Mouse (Mus musculus): ENCODE data around the gene Dnaja3.

Gene Dnaja3

DNA sequence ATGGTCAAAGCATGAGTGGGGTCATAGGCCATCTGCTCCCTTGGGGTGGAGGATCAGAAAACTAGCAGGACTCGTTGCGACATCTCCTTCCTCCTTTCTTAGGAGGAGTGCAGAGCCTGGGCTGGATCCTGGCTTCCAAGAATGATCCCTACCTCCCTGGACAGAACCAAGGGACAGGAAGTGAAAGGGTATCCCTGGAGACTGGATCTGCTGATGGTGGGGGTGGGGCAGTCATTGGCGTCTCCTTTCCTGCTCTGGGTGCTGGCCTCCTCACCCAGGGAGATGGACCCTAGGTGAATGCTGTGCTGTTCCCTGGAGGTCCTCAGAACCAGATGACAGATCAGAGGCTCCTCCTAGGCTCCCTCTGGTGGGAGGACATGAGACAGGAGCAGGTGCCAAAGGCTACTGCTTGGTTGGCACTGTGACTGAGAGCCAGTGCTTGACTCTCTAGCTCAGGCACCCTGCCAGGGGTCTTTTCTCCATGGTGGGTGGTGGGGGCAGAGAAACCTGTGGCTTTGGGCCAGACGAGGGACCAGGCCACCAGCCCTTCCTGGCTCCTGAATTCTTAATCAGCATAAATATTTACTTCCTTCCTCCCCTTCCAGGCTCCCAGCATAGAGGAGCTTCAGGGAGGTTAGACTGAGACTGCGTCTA is 33.2 kb upstream of the Dnaja3 start:
- no peak for DNase-seq (ENCODE audit: low spot score in 2 of 2)

DNA sequence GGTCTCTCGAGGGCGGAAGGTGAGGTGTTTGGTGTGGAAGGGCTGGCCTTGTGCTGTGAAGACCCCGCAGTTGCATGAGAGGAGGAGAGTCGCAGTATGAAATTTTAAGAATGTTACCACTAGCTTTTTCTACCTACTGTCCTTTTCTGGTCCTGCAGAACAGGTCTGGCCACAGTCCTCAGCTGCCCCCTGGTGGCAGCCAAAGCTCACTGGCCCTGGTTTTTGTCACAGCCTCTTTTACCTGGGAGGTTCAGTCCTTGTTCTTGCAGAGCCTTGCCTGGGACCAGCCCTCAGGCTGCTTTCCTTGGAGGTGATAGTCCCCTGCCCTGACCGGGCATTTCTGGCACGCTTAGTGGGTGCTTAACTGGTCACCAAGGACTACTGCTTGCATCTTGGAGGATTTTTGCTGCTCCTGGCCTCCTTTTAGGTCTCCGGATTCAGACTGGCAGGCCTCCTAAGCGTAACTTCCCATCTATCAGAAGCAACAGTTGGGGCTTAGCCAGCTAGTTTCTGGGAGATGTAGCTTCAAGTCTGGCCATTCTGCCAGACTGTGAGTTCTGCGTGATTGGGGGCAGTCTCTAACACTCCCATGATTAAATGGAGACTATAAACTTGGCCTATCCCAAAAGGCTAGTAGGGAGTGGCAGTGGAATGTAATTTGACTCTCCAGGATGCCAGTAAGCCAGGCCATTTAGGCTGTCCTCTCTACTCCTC is 31.8 kb upstream of the Dnaja3 start:
- peak in 1 of 2 experiments; percentile 74 for DNase-seq (ENCODE audit: low spot score in 2 of 2)

DNA sequence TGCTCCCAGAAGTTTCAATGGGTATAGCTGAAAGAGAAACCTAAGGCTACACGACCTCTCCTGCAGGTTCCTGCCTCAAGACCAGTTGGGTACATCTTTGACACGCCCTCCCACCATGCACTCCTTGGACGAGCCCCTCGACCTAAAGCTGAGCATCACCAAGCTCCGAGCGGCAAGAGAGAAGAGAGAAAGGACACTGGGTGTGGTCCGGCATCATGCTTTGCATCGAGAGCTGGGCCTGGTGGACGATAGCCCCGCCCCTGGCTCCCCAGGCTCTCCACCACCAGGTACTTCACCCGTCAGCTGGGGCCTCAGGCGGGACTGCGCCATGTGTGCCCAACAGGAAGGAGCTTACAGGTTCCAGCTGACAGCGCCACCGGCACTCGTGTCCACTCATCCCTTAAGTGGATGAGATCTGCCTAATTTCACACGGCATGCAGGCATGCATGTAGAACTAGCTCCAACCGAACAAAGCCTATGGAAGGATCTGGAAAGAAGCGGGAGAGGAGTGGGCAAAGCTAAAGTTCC is 31.2 kb upstream of the Dnaja3 start:
- DNase-seq (ENCODE audit: low spot score in 2 of 2): no peak

DNA sequence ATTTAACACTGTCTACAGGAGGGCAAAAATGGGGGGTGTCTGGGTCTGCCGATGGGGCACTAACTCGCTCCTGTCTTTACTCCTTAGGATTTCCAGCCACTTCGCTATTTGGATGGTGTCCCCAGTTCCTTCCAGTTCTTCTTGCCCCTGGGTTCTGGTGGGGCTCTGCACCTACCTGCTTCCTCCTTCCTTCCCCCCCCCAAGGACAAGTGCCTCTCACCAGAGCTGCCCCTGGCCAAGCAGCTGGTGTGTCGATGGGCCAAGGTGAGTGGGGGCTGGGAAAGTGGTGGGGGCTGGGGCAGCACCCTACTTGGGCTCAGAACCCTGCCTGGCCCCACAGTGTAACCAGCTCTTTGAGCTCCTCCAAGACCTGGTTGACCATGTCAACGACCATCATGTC is 28.6 kb upstream of the Dnaja3 start:
- no peak for DNase-seq (ENCODE audit: low spot score in 2 of 2)

DNA sequence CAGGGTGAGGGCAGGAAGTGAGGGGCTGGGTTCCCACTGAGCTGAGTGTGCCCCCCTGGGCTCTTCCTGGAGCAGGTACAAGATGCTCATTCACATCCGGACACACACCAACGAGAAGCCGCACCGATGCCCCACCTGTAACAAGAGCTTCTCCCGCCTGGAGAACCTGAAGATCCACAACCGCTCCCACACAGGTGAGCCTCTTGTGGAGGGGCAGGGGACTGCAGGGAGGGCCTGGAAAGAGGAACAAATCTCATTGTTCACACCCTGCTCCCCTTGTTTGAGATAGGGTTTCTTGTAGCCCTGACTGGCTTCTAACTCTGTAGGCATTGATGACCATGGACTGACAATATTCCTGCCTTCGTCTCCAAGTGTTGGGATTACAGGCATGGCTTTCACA is 28.1 kb upstream of the Dnaja3 start:
- DNase-seq (ENCODE audit: low spot score in 2 of 2): no peak

DNA sequence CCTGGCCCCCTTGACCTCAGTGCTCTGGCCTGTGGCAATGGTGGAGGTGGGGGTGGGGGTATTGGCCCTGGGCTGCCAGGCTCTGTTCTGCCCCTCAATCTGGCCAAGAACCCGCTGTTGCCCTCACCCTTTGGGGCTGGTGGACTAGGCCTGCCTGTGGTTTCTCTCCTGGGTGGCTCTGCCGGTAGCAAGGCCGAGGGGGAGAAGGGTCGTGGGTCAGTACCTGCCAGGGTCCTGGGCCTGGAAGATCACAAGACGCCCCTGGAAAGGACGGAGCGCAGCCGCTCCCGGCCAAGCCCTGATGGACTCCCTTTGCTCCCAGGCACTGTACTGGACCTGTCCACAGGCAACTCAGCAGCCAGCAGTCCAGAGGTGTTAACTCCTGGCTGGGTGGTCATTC is 26.1 kb upstream of the Dnaja3 start:
- no peak for DNase-seq (ENCODE audit: low spot score in 2 of 2)

DNA sequence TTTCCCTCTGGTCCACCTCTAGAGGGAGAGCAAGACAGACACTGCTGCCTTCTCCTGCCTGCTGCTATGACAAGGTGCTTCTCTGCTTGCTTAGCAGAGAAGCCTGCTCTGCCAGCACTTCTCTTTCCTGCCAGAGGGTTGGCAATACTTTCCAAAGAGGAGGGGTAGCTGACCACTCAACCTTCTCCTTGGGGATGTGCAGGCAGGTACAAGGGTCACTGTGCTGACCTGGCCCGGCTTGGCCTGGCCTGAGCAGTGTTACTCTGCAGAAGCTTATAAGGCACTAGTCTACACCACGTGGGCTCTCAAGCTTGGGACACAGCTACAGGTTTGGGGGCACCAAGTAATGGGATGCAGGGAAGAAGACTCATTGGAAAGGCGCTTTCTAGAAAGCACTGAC is 25.1 kb upstream of the Dnaja3 start:
- DNase-seq (ENCODE audit: low spot score in 2 of 2): no peak

DNA sequence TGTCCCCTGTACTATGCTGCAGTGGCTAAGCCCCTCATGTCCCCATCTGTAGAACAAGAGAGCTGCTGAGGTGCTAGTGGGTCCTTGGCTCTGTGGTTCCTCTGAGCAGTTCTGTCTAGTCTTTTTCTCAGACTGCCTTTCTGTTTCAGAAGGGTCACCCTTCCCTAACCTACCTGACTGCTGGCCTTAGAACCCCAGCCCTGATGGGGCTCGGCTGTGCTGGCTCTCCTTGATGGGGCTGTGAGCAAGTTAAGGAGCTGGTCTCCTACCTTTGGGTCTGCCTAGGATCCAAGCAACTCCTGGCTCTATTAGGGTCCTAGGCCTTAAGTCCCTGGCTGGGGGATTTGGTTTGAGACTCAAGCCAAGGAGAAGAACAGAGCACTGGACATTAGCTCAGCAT is 24.5 kb upstream of the Dnaja3 start:
- DNase-seq (ENCODE audit: low spot score in 2 of 2): no peak

DNA sequence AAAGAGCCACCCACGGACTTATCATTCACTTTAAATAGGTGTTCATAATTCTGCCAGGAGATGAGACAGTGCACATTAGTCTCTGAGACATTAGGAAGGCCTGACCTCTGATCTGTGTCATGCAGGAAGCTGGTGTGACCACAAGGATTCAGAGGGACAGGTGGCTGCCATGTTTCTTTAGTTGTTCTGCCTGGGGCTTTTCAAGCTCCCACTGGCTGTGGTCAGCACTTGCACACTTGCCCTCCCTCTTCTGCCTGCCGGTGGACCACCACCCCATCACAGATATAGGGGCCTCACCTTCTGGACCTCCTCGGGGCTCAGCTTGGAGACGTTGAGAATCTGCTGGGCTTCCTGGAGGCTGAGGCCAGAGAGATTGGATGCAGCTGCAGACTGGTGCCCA is 23.0 kb upstream of the Dnaja3 start:
- no peak for DNase-seq (ENCODE audit: low spot score in 2 of 2)

DNA sequence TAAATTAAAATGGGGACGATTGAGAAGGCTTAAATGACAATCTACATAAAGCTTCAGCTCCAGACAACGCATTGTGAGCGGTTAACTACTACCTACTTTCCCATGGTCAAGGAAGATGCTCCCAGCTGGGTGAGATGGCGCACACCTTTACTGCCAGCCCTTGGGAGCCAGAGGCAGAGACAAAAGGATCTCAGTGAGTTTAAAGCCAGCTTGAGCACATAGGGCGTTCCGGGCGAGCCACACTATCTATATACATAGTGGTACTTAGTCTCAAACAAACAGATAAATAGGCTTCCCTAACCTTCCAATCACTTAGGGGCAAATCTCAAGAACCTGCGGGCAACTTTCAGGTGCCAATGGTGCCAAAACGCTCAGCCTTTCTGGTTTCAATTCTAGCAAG is 15.7 kb upstream of the Dnaja3 start:
- DNase-seq (ENCODE audit: low spot score in 2 of 2): no peak

DNA sequence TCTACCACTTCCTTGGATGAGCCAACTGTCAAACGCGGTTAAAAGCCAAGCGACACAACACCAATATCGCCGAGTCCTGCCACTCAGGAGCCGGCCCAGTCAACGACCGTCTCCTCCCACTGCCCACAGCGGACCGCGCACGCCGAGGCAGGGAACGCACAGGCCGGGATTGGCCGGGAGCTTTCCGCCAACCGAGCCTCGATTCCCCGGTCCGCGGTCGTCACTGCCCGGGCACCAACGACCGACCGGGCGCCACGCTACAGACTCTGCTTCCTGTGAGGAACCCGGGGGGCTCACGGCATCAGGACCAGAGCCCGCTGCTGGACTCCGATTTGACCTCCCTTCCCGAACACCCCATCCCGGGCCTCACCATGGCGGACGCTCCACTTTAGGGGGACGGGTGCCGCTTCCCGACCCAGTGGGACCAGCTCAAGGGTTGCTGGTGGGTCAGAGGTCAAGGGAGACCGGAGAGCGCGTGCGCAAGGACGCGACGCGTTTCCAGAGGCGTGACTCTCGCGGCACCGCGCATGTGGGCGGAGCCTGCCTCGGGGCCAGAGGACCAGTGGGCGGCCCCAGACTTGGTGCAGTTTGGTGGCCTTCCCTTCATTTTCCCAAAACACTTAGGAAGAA is 15.2 kb upstream of the Dnaja3 start, which contains the start of gene Pam16:
Pam16 (minus strand) TSS at position 508 of the 630 bp plus-strand sequence.
- DNase-seq (ENCODE audit: low spot score in 2 of 2): peak; percentile 86 to 91

DNA sequence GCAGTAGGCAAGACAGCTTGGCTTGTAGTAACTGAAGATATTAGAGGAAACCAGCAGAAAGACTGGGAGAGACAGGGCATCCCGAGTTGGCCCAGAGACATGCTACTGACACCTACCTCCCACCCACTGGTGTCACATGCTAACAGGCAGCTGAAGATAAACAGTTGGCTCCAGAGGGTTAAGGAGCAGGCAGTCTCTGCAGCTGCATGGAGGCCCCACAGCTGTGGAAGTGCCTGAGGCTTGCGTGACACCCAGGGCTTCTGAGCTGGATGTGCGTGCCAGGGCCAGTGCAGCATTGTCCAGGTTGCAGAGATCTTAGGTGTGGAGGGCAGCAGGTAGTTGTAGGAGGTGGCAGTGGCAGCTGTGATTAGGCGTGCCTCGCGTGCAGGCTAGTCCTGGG is 12.7 kb upstream of the Dnaja3 start:
- no peak for DNase-seq (ENCODE audit: low spot score in 2 of 2)

DNA sequence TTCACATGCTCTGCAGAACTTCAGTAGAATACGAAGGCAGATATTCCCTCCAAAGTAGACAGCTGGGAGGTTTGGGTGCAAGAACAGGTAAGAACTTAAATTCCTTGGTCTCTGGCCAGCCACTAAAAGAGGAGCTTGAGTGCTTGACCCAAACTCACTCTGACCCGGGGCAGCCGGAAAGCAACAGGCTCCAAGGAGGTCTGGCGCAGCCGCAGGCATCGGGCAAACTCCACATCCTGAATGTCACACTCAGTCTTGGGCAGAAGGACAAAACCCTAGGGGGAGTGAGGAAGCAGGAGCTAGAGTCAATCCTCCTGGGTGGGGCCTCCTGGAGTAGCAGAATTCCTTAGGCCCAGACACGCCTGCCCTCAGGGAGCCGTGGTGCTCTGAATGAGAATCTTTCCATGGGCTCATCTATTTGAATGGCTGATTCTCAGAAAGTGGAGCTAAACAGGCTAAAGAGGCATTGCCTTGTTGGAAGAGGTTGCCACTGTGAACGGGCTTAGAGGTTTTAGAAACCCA is 10.8 kb upstream of the Dnaja3 start:
- DNase-seq (ENCODE audit: low spot score in 2 of 2): no peak

DNA sequence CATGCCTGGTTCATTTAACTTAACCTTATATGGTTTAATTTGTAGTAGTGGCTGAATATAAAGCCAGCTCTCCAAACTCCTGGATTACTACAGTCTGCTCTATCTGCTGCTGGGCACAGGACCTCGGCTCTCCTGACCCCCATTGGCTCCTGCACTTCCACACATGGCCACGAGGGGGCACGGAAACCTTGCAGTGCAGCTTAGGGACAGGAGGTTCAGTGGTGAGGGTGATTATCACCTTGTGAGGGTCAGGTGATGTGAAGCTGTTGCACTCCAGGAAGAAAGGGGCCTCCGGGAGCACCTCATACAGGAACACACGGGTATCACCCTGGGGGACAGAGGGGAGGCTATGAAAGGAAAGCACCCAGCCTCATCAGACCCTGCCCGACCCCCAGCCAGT is 9.8 kb upstream of the Dnaja3 start:
- peak in 1 of 2 experiments; percentile 65 for DNase-seq (ENCODE audit: low spot score in 2 of 2)

DNA sequence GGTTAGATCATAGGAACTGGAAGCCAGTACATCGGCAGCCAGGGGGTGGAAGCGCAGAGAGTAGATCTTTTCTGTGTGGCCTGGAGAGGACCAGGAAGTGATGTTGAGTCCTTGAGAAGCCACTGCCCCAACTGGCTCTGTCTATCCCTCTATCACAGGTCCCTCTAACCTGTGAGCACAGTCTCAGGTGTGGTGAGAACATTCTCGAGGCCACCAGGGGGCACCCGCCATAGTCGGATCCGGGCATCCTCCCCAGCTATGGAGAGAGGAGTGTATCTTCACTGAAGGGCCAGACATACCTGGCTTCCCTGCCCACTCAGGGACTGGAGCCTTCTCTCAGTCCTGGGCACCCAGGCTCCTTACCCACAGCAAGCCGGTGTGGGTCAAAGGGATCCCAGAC is 7.7 kb upstream of the Dnaja3 start:
- no peak for DNase-seq (ENCODE audit: low spot score in 2 of 2)

DNA sequence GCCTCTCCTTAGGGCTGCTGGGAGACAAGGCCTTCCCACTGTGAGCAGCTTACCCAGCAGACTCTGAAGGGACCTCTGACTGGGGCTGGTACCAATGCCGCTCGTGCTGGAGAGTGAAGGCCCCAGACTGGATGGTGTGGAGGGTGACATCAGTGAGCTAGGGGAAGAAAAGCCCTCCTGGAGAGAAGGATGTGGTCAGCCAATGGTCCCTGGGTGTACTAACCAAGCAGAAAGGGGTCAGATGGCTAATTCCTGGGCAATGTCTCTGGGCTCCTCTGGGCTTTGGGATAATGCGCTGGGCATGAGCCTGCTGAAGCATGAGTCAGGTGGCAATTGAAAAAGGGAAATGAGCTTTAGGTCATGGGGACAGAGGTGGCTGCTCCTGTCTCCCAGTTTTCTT is 6.1 kb upstream of the Dnaja3 start:
- DNase-seq (ENCODE audit: low spot score in 2 of 2): no peak

DNA sequence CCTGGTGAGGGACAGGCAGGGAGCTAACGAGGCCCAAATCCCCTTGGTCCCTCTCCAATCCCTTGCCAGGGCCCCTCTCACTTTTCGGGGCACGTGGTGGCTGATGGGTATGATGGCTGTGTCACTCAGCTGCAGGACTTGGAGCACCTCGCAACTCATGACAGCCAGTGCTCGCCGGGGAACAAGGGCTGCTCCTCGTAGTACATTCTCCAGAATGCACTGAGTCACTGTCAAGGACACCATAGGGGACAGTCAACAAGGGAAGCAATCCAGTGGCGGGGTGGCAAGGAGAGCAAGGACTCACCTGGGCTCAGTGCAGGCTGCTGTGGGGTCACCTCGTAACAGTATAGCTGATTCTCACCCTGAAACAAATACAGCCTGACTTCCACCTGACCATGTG is 5.1 kb upstream of the Dnaja3 start:
- DNase-seq (ENCODE audit: low spot score in 2 of 2): no peak

DNA sequence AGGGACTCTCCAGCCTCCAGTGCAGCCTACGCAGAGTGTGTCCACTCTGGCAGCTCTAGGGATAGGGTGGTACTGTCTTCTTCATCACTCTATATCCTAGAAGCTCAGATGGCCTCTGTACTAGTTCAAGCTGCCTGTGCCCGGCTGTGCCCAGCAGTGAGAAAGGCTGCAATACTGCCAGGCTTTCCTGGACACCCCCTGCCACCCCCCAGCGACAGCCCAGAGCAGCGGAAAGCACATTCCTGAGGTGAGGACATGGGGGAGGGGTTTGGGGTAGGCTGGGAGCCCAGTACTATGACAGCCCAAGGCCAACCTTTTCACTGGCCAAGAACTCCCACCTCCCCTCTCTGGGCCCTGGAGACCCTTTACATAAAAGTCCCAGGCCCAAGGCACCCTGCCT is 4.0 kb upstream of the Dnaja3 start:
- DNase-seq (ENCODE audit: low spot score in 2 of 2): no peak

DNA sequence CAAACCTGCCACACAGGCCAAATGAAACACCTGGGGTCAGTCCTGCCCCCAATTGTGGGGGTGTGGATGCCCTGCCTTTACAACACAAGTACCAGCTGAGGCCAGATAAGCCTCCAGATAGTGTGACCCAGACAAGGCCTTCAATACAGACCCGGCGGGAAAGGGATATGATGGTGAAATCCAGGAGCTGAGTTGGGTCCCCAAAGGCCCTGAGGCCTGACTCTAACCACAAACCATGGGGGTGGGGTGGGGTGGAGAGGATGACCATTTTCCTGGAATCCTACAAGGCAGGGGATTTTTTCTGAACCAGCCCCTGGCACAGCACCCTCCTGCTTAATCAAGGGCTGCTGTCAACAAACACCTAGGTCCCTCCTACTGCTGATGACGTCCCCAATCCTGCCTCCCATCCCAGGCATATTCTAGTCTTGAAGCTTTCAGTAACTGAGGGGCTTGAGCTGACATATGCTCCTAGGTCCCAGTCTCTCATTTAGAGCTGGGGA is 848 bp upstream of the Dnaja3 start:
- no peak for DNase-seq (ENCODE audit: low spot score in 2 of 2)

DNA sequence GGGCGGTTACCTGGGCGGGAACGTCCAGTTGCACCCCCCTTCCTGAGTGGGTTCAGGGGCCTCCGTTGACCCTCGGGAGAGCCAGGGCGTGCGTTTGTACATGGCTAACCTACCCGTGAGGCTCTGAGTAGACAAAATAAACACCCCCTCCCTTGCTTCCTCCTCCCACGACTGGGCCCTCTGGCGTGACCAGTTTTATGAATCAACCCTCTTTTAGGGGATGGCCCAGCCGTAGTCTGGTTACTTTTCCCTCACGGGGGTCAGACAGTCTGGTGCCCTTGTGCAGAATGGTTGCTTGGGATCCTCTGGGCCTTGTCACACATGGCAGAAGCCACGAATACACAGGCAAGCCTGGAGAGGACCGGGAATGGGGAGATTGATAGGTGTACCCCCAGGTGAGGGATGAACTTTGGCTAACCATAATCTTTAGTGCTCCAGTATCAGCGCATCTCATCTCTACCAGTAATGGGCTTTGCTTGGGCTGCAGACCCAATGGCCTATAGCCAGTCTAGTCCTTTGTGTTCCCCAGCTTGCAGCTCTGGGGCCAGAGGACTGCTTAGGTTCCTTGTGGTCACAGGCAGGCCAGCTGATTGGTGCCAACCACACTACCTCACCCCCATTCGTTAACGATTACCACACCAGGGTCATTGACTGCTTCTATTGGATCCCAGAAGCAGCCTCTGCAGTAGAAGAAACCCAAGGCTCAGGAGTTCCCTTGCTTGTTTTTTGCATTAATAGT is 647 bp downstream of the Dnaja3 start:
- no peak for DNase-seq (ENCODE audit: low spot score in 2 of 2)

DNA sequence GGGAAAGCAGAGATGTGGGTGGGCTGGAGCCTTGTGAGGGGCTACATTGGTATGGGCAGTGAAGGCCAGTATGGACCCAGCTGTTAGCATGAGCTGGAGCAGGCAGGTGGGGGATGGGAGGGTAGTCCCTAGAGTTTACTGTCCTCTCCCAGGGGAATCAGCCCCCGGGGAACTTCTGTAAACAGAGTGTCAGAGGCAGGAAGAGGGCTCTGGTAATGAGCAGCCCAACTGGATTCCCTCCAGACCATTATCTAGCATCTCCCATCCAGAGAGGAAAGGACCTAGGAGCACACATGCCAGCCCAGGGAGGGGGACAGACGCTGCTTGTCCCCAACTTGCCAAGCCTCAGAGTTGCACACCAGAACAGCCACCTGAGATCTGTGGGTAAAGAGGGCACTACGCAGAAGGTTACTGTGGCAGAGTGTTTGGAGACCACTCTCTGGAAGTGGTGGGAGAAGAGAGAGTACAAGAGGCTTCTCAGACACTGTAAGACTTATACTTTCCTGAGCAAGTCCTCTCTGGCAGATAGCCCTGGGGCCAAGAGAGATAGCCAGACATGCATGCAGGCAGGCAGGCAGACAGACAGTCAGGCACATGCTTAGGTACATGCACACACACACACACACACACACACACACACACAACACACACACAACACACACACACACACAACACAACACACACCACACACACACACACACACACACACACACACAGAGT is 1.5 kb downstream of the Dnaja3 start:
- DNase-seq (ENCODE audit: low spot score in 2 of 2): no peak
